Mouse (Mus musculus) embryonic facial prominence, embryonic 11.5 days (tissue): ENCODE data around the gene Sde2. TPM values are rescaled to one million over a fixed set of nuclear protein-coding genes. Genes with fewer than 3 reads are reported as not detected.
"Not testable (repeated sequence)": the region's sequence is repeated elsewhere in the genome, so short reads cannot be mapped to it uniquely, and the experiment has no call there.

Experiments used
- ATAC-seq: fragments of 200-750 bp; cut with Nextera tagmentation; replicated peaks from 2 replicates; pipeline ENCODE4 v1.8.0; 2017; ENCODE audit warnings: low read depth; ENCODE audit not compliant: insufficient number of reproducible peaks, low FRiP score, low TSS enrichment
- DNase-seq: peaks from one replicate; pipeline ENCODE4 v3.0.0-alpha.2; 2015; ENCODE audit warnings: low spot score
- H3K27ac ChIP-seq: fragments of 300-500 bp; sonication (generic); replicated peaks from 2 replicates; pipeline ENCODE4 v1.5.1; 2014; ENCODE audit warnings: mild to moderate bottlenecking, low read depth, low read length, control low read depth
- H3K27me3 ChIP-seq: fragments of 300-500 bp; sonication (generic); 2 replicates; pipeline ENCODE4 v1.6.1; 2014; ENCODE audit warnings: mild to moderate bottlenecking, low read length, moderate library complexity, mixed read lengths; ENCODE audit not compliant: control insufficient read depth, insufficient read depth
- H3K36me3 ChIP-seq: fragments of 300-500 bp; sonication (generic); replicated peaks from 2 replicates; pipeline ENCODE4 v1.6.1; 2014; ENCODE audit warnings: low read depth, mild to moderate bottlenecking, low read length, moderate library complexity, mixed read lengths; ENCODE audit not compliant: control insufficient read depth, insufficient read depth
- H3K4me1 ChIP-seq: fragments of 300-500 bp; sonication (generic); 2 replicates; pipeline ENCODE4 v1.6.1; 2014; ENCODE audit warnings: low read length, mixed read lengths; ENCODE audit not compliant: control insufficient read depth, insufficient read depth
- H3K4me2 ChIP-seq: fragments of 300-500 bp; sonication (generic); 2 replicates; pipeline ENCODE4 v1.6.1; 2014; ENCODE audit warnings: low read depth, mild to moderate bottlenecking, control low read depth, low read length, moderate library complexity
- H3K4me3 ChIP-seq: fragments of 300-500 bp; sonication (generic); 2 replicates; pipeline ENCODE4 v1.5.1; 2014; ENCODE audit warnings: low read depth, low read length, control low read depth
- H3K9ac ChIP-seq: fragments of 300-500 bp; sonication (generic); replicated peaks from 2 replicates; pipeline ENCODE4 v1.6.1; 2014; ENCODE audit warnings: mild to moderate bottlenecking, control low read depth, low read length
- H3K9me3 ChIP-seq: fragments of 300-500 bp; sonication (generic); replicated peaks from 2 replicates; pipeline ENCODE4 v1.6.1; 2016; ENCODE audit warnings: mild to moderate bottlenecking, low read length, inconsistent platforms, mixed read lengths; ENCODE audit not compliant: control insufficient read depth
- WGBS: fragments of 180-500 bp; shearing (Covaris S2); extraction: QIAGEN DNeasy Blood & Tissue Kit; methylation state at CpG from one replicate; pipeline ENCODE4 v1.1.7; 2014; 5-methylcytosine and 5-hydroxymethylcytosine counted together
- polyA plus RNA-seq: library from polyadenylated mRNA; unstranded; fragments of >200 nt; fragmentation: Nextera tagmentation; extraction: Ambion mirVana; gene quantifications from 2 replicates; pipeline ENCODE4 v1.2.1, GENCODE M21; 2014

Sde2 gene
- polyA plus RNA-seq, 1 experiment from 2014 or later: 38.2 TPM

- Histone ChIP-seq H3K27ac (no peak overlapping the region), H3K27me3 (no peaks in the 10 kb centered on the region), H3K4me3 (no peak overlapping the region), H3K9me3 (no peaks in the 10 kb centered on the region), H3K4me2 (no peak overlapping the region), H3K36me3 (no peaks in the 10 kb centered on the region), H3K9ac (no peak overlapping the region), H3K4me1 (no peaks in the 10 kb centered on the region; the same call in 1 of the 2 replicates)
- 36% methylated on average over 7 of the region's 7 CpGs for WGBS
- no peak for DNase-seq
- ATAC-seq: no peak
These were observed 32.8 kb downstream of the Sde2 start for GRCm38 (mm10) chr1:180883731-180884130.

DNA sequence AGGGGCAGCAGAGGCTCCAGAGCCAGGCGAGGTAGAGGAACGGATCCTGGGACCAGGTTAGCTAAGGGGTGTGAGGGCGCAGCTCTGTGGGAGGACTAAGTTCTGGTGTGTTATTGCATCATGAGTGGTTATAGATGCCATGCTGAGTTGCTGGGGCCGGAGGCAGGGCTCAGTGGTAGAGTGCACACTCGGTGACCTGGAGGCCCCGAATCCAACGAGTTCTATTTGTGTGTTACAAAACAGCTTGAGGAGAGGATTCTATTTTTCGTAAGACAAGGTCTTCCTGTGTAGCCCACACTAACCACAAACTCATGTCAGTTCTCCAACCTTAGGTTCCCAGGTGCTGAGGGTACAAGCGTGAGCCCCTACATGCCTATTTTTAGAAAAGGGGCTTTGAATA is 33.6 kb downstream of the Sde2 start:
- Histone ChIP-seq H3K4me2 (no peak overlapping the region), H3K36me3 (no peaks in the 10 kb centered on the region), H3K27ac (no peak overlapping the region), H3K4me1 (no peaks in the 10 kb centered on the region; the same call in 1 of the 2 replicates), H3K27me3 (no peaks in the 10 kb centered on the region), H3K9me3 (no peaks in the 10 kb centered on the region), H3K4me3 (no peak overlapping the region), H3K9ac (no peak overlapping the region)
- no peak for ATAC-seq
- DNase-seq: no peak
- WGBS: 76% methylated on average over 9 of the region's 9 CpGs

- Histone ChIP-seq H3K9me3 (no peaks in the 10 kb centered on the region), H3K4me3 (no peak overlapping the region), H3K27me3 (peaks cover 6% of the 10 kb centered on the region; the same call in 1 of the 2 replicates), H3K9ac (peak overlapping the region; percentile 22), H3K4me2 (peak overlapping the region; percentile 10), H3K36me3 (no peaks in the 10 kb centered on the region), H3K27ac (no peak overlapping the region), H3K4me1 (peaks cover 2% of the 10 kb centered on the region)
- ATAC-seq: peak; percentile 55; the same call in 1 of the 2 replicates
- WGBS: 2% methylated on average over 13 of the region's 13 CpGs
- DNase-seq: peak; percentile 61
These were observed 37.7 kb downstream of the Sde2 start for GRCm38 (mm10) chr1:180888556-180889042.

- no peak for ATAC-seq
- H3K4me2 ChIP-seq: no peak overlapping the region
- no peak for DNase-seq
- peaks cover 2% of the 10 kb centered on the region for H3K4me1 ChIP-seq
- H3K36me3 ChIP-seq: no peaks in the 10 kb centered on the region
- no peak overlapping the region for H3K4me3 ChIP-seq
- WGBS: 23% methylated on average over 7 of the region's 7 CpGs
- H3K9ac ChIP-seq: peak overlapping the region; percentile 22; the same call in 1 of the 2 replicates
- no peak overlapping the region for H3K27ac ChIP-seq
- no peaks in the 10 kb centered on the region for H3K9me3 ChIP-seq
- peaks cover 7% of the 10 kb centered on the region for H3K27me3 ChIP-seq
These were observed 38.2 kb downstream of the Sde2 start for GRCm38 (mm10) chr1:180889172-180889571.

DNA sequence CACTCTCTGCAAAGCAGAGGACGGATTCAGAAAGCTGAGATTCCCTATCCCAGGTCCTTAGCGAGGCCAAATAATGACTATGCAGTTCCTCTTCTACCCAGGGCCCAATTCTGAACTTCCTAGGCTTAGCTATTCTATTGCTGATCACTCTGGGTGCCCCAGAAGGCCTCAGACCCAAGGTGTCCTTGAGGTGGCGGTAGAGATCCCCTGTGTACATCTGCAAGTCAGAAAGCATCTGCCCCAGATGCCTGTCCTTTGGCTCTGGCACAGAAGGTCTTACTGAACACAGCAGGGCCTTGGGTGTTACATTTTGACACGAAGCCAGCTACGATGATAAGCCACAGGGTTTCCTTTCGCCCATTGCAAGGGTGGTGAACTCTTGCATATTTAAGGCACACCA is 38.9 kb downstream of the Sde2 start:
- peaks cover 2% of the 10 kb centered on the region for H3K4me1 ChIP-seq
- H3K9ac ChIP-seq: no peak overlapping the region
- H3K36me3 ChIP-seq: no peaks in the 10 kb centered on the region
- no peak overlapping the region for H3K4me3 ChIP-seq
- no peaks in the 10 kb centered on the region for H3K9me3 ChIP-seq
- no peak overlapping the region for H3K4me2 ChIP-seq
- DNase-seq (no peak), ATAC-seq (no peak)
- H3K27me3 ChIP-seq: peaks cover 10% of the 10 kb centered on the region
- 43% methylated on average over 6 of the region's 6 CpGs for WGBS
- no peak overlapping the region for H3K27ac ChIP-seq

DNA sequence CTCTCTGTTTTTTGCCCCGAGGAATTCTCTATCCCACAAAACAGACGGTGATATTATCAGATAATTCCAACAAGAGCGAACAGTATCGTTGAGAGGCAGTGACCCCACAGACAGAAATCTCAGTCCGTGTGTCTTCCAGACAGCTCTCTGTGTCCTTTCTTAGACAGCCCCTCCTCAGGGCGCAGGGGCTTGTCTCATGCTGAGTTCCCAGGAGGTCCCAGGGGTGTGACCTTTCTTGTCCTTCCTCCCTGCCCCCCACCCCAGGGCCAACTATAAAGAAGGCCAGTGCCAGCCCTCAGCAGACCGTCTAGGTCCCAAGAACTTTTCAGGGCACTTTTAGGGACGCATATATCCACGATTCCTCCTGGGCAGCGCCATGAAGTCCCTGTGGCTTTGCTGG is 41.9 kb downstream of the Sde2 start, which contains the start of gene Lefty2:
Gene Lefty2, plus strand, starts transcription at position 301 of the 400 bp plus-strand sequence.
- no peak within 1 kb of the TSS for H3K4me3 ChIP-seq
- DNase-seq: no peak
- no peaks in the 10 kb centered on the region for H3K36me3 ChIP-seq
- no peaks in the 10 kb centered on the region for H3K9me3 ChIP-seq
- H3K4me2 ChIP-seq: no peak within 1 kb of the TSS
- peaks cover 2% of the 10 kb centered on the region for H3K4me1 ChIP-seq
- H3K27ac ChIP-seq: no peak within 1 kb of the TSS
- no peak within 1 kb of the TSS for H3K9ac ChIP-seq
- WGBS: 57% methylated on average over 10 of the region's 10 CpGs
- peaks cover 10% of the 10 kb centered on the region for H3K27me3 ChIP-seq
- ATAC-seq: no peak

DNA sequence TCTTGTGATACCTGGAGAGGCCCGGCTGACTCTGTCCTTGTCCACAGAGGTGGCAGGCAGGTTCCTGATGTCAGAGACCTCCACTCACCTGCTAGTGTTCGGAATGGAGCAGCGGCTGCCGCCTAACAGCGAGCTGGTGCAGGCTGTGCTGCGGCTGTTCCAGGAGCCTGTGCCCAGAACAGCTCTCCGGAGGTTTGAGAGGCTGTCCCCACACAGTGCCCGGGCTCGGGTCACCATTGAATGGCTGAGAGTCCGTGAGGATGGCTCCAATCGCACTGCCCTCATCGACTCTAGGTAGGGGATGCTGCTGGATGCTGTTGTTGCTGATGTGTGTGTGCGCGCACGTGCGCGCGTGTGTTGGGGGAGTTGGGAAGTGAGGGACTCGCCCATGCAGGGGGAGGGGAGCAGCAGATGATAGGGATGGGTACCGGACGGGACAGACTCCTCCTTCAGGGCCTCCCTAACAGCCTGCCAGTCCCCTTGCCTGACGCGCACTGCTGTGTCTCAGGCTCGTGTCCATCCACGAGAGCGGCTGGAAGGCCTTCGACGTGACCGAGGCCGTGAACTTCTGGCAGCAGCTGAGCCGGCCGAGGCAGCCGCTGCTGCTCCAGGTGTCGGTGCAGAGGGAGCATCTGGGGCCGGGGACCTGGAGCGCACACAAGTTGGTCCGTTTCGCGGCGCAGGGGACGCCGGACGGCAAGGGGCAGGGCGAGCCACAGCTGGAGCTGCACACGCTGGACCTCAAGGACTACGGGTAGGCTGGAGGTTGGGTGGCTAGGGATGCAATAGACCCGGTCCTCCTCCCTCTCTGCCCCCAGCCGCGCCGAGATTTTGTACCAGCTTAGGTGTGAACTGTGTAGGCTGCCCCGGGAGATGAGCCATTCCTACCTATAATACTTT is 43.4 kb downstream of the Sde2 start:
- DNase-seq, H3K4me3 ChIP-seq, H3K4me1 ChIP-seq, H3K27ac ChIP-seq, H3K9ac ChIP-seq, H3K36me3 ChIP-seq, H3K9me3 ChIP-seq: not testable (repeated sequence)
- ATAC-seq: peak; percentile 57; the same call in 1 of the 2 replicates
- 4% methylated on average over 42 of the region's 51 CpGs for WGBS
- peaks cover 10% of the 10 kb centered on the region for H3K27me3 ChIP-seq
- H3K4me2 ChIP-seq: peak overlapping the region; percentile 13; the same call in 1 of the 2 replicates

- no peaks in the 10 kb centered on the region for H3K36me3 ChIP-seq
- no peak overlapping the region for H3K27ac ChIP-seq
- WGBS: 2% methylated on average over 4 of the region's 4 CpGs
- peaks cover 4% of the 10 kb centered on the region; the same call in 1 of the 2 replicates for H3K4me1 ChIP-seq
- H3K9me3 ChIP-seq: no peaks in the 10 kb centered on the region
- DNase-seq (peak; percentile 82), ATAC-seq (no peak)
- H3K4me2 ChIP-seq: no peak overlapping the region
- H3K27me3 ChIP-seq: no peaks in the 10 kb centered on the region
- no peak overlapping the region for H3K9ac ChIP-seq
- H3K4me3 ChIP-seq: no peak overlapping the region
These were observed 50.2 kb downstream of the Sde2 start for GRCm38 (mm10) chr1:180901107-180901506.
